Mouse (Mus musculus): ENCODE results near the gene Lbp.

The Lbp gene

DNA sequence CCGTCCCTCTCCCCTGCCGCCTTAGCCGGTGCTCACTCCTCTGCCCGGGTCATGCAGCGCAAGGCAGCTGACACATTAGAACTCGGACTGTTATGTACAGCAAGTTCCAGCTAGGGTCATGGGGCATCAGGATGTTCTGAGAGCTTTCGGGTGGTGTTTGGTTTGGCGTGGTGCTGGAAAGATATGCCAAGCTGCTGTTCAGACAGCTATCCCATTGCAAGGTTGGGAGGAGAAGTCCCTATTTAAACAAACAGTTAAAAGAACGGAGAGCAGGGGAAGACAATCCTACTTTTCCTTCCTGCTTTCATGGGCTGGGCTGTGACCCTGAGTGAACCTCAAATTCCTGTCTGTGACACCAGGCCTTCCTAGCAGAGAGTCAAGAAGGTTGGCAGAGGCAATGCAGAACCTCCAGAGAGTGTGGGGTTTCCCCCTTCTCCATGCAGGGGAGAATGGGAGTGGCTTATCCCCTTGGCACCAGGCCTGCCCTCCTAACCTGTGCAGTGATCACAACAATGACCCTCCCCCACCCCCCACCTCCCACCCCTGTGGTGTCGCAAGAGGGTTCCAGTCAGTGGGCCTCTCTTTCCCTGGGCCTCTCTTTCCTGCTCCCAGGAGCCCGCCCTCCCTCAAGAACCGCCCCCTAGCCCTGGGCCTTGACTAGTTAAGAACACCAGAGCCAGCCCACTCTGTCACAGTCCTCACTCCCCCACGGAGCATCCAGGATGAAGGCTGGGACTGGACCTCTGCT lies at the start of gene Lbp:
TSS of gene Lbp (plus strand) at position 546 of the 748 bp plus-strand sequence.
- no peak for DNase-seq

DNA sequence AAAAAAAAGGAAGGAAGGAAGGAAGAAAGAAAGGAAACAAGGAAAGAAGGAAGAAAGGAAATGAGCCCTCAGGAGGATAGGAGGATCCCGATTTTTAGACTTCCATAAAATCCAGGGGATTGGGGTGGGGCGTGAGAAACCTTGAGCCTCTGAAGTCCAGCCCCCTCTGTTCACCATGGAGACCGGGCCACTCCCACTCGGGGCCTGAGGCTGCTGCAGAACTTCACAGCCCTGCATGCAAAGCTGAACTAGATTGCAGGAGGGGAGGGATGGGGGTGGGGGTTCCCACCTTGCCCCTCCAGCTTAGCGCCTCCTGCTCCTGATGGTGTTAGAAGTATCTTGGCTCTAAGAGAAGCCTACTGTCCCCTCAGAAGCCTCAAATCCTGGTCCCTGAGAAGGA lies 49.4 kb upstream of the Lbp start:
- no peak for DNase-seq

DNA sequence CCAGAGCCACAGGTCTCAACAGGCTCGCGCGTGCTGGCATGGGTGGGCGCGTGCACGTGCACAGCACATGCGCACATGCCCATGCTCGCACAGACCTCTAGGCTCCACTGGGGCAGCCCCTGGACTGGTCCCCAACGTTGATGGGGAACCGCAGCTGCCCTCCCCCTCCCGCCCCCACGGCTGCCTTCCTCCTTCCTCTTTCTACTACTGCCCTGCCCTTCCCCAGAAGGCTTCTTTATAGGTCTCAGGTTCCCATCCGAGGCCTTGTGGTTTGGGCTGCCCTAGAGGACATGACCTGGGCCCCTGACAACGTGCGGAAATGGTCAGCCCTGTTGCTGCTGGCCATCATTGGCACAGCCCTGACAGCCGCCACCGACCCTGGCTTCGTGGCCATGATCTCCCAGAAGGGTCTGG lies 48.3 kb upstream of the Lbp start, which contains the start of gene Bpi:
TSS of gene Bpi (plus strand) at position 90 of the 414 bp plus-strand sequence.
- DNase-seq: no peak

DNA sequence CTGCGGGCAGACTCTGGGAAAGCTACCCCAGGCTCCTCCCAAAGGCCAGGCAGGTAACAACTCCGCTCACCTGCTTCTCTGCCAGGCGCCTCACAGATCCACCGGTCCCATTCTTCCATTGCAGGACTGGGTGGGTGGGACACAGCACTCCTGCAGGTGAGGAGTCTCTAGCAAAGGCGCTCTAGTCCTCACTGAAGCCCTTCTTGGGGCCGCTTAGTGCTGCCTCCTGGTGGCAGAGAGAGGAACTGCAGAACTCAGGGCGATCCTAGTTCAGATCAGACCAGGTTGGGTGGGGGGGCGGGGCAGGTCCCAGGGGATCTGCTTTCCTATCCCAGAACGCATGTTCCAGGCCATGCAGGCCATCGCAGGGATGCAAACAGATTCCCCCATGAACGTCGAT lies 47.5 kb upstream of the Lbp start:
- DNase-seq: peak in 1 of 2 experiments; percentile 28

DNA sequence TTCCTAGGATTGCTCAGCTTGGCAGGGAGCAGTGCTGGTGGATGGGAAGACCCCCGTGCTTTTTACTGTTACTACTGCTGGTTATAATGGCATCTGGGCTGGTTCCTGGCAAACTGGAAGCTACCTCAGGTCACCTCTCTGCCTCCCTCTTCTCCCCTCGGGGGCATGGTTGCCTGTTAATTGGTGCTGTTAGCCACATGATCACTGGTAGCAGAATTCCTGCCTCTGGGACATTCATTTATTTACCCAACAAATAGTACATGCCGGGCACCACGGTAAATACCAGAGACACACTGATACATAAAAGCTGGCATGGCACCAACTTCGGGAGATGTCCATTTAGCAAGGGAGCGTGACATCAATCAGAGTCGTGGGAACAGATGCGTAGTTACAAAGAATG lies 46.8 kb upstream of the Lbp start:
- DNase-seq: no peak

DNA sequence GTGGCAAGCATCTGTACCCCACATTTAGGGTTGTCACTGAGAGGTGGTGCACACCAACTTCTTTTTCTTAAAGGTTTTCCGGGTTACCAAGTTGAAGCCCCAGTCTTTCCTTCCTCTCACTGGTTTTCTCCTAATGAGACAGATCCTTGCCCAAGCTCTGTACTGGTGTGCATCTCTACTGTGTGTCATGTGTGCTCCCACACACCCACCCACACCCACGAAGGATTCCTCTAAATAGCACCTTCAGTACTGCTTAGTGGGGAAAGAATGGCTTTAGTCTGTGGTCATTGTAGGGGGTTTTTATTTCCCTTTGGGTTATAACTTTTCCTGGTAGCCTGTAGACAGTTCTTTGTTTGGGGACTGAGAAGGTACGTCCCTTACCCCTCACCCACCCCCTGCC lies 41.4 kb upstream of the Lbp start:
- no peak for DNase-seq

DNA sequence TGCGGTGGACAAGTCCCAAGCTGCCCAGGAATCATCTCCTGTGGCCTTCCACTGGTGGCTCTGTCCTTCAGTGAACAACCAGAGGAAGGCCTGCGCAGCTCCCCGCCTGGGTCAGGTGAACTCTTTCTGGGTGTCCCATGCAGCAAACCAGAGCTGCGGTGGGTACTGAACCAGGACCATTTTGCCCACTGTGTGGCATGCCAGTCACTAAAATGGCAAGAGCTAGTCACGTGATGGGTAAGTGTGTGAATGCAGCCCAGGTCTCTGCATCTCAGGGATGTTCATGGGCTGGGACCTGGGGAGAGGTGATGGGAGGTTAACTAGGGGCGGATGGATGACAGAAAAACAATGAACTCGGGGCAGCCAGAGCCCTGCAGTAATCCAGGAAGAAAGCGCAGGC lies 36.3 kb upstream of the Lbp start:
- DNase-seq: no peak

DNA sequence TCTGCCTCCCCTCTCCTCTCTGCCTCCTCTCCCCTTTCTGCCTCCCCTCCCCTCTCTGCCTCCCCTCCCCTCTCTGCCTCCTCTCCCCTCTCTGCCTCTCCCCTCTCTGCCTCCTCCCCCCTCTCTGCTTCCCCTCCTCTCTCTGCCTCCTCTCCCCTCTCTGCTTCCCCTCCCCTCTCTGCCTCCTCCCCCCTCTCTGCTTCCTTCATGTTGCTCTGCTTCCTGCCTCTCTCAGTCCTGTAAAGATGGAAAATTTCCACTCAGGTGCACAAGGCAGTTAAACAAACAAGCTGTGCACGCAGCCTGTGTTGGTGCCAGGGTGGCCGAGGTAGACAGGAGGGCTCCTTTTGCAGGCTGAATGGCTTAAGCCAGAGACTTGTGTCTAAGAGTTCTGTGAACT lies 32.6 kb upstream of the Lbp start:
- DNase-seq: peak; percentile 34 to 67

DNA sequence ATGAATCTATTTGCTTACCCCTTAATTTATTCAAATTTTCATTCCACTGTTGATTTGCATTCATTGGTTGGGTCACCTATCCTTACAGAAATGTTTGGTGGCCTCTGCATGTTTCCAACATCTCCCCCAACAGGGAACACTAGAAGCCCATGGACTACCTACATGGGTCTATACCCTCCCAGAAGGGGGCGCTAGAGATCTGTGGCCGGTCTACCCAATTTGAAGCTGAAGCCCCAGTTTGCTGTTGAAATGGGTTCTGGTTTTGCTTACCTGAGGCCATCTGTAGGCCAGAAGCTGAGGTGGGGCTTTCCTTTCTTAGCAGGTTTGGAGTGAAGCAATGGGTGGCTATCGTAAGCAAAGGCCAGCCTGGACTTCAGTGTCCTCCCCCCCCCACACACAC lies 30.9 kb upstream of the Lbp start:
- no peak for DNase-seq

DNA sequence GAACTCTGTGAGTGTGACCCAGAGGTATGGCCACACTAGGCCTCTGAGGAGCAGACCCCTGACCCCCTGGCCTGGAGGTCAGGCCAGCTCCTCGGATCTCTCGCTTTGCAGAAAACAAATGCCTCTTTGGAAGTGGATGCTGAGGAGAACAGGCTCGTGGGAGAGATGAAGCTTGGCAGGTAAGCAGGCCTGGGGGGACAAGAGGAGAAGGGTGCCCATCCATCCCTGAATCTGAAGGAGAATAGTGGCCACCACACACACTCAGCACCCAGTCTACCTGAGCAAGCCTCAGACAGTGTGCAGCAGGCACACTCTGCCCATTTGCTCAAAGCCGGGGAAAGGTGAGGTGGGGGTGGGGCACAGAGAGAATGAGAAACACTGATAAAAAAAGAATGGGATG lies 30.5 kb upstream of the Lbp start:
- no peak for DNase-seq

DNA sequence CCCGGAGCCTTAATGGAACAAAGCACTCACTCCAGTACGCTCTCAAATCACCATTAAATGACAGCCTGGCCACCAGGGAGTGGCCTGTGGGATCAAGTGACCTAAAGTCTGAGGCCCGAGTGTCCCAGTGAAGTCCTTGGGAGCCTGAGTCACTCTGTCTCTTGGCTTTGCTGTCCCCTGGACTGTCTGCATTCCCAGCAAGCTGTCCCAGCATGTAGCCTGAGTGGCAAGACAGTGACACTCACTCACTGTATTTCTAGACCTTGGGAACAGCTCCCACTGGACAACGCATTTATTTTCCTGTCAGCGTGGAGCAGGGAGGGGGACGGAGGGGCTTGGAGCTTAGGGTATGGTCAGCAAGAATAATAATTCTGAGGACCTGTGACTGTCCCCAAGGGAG lies 29.8 kb upstream of the Lbp start:
- no peak for DNase-seq

DNA sequence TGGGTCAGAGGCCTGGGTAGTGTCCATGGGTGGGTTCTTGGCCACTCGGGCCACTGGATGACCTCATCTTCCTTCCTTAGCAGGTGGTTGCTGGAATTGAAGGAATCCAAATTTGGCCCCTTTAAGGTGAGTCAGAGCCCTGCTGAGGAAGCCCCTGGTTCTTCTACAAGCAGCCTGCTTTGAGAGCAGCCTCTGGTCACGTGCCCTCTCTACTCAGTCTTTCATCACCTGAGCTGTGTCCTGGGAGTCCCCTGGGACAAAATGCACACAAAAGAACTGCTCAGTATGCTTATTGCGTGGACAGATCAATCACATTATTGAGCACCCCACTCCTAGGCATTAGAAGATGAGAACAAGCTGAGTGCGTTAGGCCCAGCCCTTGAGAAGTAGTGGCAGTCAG lies 29.4 kb upstream of the Lbp start:
- no peak for DNase-seq

DNA sequence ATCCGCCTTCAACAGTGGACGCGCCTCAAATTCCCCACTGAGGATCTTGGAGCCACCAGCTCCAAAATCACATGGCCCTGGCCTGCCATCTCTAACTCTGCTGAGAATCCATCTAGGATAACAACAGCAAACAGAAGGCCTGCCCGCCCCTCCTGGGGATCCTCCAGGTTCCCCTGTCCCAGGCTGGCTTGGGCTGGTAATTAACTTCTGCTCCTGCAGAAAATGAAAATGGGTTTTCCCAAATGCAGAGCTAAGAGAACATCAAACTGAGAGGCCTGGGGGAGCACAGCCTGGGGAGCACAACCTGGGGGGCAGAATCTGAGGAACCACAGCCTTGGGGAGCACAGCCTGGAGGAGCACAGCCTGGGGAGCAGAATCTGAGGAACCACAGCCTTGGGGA lies 26.6 kb upstream of the Lbp start:
- no peak for DNase-seq

DNA sequence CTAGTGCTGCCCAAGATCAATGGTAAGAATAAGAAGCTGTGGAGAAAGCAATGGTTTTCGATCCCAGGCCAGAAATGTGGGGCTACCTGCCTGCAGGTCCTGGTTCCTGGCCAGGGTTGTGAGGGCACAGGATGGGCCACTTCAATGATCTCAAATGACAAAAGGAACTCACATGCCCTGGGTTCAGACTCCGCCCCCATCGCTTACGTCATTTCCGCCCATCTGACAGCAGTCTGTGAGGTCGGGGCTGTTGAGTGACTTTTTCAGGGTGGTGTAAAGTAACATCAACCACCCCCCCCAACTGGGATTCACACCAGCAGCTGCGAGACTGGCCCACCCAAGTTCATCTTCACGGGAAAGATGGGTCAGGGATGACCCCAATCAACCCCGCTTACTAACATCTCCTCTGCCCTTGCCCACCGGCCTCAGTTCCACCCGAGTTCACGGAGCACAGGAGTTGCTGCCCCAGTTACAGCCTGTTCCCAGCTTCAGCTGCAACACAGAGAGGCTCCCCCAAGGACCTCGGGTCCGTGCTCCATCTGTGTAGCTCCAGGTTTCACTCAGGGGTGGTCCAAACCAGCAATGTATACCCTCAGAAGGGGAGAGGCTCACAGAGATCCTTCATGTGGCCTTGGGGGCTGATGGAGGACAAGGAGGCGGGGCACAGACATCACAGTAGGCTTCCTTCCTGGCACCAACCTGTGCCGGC lies 24.6 kb upstream of the Lbp start:
- DNase-seq: no peak

DNA sequence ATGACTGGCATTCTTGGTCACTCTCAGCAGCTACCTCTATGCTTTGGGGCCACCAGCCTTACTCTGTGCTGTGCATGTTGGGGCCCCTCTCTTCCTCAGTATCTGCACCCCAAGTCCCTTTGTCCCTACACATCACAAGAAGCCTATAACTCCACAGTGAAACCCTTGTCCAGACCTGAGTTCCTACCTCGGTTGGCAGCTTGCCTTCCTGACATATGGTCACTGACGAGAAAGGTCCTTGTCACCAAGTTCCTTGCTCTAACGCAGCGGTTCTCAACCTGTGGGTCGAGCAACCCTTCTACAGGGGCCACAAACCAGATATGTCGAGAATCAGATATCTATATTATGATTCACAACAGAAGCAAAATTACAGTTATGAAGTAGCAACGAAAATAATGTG lies 23.2 kb upstream of the Lbp start:
- no peak for DNase-seq

DNA sequence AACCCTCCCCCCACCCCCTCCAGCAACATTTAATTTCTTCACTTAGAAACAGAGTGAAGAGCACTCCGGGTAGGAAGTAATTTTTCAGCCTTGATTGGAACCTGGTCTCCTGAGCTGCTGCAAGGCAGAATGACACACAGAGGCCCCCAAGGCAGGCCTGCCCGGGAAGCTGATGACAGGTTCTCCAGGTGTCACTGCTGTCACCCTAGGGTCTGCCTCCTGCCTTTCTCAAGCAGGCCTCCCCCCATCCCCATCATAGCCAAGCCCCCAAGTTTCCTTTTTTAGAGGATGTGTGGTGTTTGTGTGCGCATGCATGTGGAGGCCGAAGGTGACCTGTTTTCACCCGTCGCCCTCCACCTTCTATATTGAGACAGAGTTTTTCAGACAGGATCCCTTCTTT lies 22.5 kb upstream of the Lbp start:
- DNase-seq: no peak

DNA sequence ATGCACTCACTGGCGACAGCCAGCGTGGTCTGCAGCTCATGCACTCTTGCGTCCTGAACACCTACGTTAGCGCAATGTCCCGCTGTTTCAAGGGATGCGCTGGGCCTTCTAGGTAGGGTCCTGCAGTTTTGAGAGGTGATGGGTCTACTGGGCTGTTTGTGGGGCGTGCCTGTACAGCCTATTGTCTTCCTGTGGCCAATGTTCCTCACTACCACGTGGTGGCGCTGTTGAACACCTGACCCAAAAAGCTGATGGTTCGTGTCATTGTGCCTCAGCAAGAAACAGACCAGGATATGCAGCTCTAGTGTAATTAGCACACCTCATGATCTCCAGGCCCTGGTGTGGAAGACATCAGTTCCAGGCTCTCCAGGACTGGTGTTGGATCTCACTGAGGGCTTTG lies 21.7 kb upstream of the Lbp start:
- DNase-seq: peak; percentile 23

DNA sequence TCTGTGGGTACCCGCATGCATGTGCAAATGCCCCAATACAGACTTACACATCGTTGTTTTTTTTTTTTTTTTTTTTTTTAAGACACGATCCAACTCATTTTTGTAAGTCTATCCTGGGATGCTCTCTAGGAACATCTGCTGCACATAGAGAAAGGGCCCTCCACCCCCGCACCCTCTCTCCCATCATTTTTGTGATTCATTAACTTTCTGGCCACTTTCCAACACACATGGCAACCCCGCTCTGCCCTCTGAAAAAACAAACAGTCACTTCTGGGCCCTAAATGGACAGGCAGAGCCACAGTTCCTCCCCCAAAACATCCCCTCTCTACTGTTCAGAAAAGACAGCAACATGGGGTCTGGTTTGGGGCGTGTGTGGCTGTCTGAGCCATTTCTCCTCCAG lies 20.6 kb upstream of the Lbp start:
- DNase-seq: no peak

DNA sequence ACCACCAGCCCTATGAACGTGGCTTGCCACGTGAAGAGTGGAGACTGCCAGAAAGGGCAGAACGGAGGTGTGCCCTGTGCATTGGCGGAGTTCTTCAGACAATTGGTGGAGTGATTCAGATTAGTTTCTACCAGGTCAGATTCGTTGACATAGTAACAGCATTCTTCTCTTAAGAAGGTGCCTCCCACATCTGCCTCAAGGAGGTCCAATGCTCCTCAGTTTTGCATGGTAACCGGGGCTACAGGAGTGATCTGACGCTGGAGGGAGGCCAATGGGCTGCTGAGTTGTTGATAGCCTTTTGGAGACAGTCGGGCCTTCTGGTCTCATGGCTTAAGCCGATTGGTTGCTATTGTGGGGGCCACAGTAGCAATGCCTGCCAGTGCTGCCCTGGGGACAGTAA lies 10.6 kb upstream of the Lbp start:
- no peak for DNase-seq

DNA sequence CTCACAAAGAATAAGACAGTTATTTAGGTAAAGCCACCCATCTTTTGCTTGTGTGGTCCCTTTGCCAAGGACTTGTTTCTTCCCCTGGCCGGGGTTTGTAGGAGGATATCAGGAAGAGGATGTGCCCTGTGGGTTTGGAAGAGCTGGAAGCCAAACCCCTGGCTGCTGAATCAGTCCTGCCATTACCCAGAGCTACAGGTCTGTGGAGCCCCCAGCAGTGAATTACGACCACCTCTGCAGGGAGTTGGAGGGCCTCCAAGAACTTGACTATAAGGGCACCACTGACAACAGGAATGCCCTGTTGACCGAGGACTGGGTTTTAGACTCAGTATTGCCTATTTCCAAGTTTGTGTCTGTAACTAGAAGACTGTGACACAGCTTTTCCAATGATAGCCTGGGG lies 7.1 kb upstream of the Lbp start:
- DNase-seq: no peak

DNA sequence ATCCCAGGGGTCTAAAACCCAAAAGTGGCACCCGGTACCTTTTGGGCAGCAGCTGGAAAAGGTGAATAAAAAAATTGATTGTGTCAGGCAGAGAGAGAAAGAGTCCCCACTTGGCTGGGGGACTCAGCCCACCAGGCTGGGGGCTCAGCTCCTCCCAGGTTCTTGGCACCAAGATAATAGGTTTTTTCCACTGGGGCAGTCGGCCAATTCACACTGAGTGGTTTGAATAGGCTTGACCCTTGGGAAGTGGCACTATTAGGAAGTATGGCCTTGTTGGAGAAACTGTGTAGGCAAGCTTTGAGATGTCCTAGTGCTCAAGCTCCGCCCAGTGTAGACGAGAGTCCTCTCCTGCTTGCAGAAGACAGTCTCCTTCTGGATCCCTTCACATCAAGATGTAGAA lies 6.6 kb upstream of the Lbp start:
- DNase-seq: no peak

DNA sequence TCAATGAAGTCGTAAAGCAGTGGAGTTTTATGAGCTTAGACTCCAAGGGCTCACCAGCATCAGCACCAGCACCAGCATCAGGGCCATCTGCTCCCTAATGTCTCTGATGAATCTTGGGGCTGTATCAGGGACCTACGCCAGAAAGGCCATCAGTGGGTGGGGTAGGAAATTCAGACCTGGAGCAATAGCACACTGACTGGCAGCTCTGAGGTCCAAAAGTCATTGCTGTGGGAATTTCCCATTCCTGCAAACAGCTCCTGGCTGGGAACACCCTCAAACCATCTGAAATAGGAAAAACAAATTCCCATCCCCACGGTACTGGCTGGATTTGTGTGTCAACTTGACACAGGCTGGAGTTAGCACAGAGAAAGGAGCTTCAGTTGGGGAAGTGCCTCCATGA lies 3.5 kb upstream of the Lbp start:
- no peak for DNase-seq

DNA sequence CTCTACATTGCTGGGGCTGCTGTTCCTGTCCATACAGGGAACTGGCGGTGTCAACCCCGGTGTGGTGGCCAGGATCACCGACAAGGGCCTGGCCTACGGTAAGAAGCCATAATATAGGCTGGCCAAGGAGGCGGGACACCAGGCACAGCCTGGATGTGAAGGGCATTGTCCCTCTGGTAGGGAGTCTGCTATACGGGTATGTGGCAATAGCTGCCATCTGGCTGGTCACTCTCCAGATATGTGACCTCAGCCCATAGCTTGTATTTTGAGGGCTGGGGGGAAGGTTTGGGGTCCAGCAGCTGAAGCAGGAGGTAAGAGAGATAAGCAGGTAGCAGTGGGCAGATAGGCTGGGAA lies 380 bp downstream of the Lbp start:
- DNase-seq: no peak

DNA sequence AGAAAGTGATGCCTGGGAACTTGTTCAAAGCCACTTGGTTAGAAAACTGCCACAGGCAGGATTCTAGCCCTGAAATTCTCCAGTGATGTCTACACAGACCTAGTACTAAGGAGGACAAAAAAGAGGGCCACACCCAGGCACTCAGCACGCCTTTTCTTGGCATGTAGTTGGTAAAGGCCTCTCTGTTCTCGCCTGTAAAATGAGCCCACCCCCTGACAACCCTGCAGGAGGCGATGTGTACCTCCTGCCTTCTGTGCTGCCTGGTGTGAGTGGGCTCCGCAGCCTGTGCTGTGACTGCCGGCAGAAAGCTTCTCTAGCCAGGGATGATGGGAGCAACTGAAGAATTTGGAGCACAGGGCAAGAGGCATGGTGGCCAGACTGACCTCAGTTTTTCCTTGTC lies 2.0 kb downstream of the Lbp start:
- DNase-seq: no peak

DNA sequence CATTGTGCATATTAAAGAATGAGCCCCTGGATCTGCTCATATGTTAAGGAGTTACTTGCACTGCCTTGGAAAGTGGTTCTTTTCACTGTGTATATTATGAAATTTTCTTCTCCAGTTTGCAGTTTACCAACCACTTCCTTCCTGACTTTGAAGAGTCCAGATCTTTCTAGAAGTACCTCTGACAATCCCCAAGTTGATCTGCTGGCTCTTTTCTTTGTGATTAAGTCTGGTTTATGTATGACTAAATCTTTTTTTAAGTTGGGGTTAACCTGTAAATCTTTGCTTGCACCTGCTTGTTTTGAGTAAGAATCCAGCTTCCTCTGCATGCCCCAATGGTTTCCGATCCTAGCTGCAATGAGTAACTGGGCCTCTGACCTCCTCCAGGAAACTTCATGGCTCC lies 6.8 kb downstream of the Lbp start:
- DNase-seq: no peak

All from thymus, adult 18-20 months (tissue).